Mouse (Mus musculus) ovary, adult 18-20 months (tissue): ENCODE results near the gene Gstp3.
"Not testable (repeated sequence)": the region's sequence is repeated elsewhere in the genome, so short reads cannot be mapped to it uniquely, and the experiment has no call there.

Experiments used
- DNase-seq: peaks from one replicate; pipeline ENCODE4 v3.0.0; 2022; ENCODE audit warnings: low spot score, mixed read lengths

Gstp3 gene

DNA sequence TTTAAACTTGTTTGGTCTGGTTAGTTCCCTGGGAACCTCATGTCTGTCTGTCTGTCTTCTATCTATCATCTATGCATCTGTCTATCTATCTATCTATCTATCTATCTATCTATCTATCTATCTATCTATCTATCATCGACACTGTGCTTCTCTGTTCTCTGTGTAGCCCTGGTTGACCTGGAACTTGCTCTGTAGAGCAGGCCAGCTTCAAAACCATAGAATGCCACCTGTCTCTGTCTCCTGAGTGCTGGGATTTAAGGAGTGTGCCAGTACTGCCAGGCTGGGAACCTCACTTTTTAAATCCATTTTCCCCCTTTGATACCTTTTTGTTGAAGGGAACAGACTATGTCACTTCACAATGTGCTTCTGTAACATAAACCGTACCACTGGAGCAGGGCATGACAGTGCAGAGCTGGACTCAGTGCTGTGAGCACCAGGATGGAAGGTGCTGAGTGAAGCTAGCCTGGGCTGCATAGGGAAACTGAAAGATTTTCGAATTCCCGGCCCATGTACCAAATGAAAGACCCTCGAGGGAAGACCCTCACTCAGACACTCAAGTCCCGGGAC lies 1.6 kb upstream of the Gstp3 start:
- no peak for DNase-seq

DNA sequence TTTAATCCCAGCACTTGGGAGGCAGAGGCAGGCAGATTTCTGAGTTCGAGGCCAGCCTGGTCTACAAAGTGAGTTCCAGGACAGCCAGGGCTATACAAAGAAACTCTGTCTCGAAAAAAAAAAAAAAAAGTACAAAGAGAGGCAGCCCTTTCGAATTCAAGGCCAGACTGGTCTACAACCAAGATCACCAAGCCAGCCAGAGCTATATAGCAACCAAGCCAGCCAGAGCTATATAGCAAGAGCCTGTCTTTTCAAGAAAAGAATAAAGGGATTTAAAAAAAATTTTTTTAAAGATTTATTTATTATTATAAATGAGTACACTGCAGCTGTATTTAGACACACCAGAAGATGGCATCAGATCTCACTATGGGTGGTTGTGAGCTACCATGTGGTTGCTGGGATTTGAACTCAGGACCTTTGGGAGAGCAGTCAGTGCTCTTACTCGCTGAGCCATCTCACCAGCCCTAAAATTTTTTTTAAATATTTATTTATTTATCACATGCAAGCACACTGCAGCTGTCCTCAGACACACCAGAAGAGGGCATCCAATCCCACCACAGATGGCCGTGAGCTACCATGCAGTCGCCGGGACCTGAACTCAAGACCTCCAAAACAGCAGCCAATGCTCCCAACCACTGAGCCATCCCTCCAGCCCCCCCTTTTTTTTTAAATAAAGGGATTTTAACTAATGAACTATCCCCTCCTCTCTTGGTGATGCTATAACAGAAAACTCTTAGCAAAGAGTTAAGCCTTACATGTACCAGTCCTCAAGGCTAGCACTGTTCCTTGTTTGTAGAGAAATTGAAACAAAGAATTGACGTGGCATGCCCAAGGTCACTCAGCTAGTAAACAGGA lies 902 bp upstream of the Gstp3 start:
- not testable (repeated sequence) for DNase-seq

DNA sequence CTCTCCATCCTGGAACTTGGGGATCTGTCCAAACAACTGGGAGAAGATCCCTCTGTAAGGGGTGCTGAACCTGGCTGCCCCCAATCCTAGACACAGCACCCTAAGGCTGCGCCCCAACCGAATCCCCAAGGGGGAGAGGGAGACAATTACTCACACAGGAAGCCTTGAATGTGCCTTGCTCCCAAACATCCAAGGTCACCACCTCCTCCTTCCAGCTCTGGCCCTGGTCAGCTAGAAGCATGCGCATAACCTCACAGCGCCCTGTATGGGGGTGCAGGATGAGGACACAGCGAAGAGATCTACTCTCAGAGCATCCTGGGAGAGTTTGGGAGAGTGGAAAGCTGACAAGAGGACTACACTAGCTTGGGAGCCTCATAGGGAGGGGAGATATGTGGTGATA lies 788 bp downstream of the Gstp3 start:
- peak; percentile 60 for DNase-seq

DNA sequence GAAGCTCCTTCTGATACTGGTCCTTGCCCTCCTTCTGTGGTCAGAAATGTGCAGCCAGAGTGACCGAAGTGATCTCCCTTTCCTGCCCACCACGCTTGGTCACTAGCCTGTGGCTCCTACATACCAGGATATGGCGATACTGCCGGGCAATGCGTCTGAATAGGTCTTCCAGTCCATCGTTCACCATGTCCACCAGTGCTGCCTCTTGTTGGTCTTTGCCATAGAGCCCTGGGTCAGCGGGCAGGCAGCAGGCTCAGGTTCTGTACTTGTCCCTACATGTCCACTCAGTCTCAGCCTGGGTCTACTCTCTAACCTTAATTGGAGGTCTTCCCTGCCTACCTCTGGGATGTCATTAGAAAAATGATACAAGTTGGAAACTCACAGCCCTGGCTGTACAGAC lies 1.4 kb downstream of the Gstp3 start:
- DNase-seq: no peak

DNA sequence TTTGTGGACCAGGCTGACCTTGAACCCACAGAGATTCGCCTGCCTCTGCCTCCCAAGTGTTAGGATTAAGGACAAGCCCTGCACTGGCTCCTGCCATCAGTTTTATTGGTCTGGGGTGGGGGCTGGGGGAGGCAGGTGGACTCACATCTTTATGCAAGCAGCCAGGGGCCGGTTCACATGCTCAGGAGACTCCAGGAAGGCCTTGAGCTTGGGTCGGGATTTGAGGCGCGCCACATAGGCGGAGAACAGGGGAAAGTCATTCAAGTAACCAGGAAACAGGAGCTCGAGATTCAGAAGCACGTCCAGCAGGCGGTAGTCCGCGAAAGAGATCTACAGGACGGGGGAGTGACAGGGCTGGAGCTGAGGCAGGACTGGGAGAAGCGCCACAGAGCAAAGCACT lies 2.0 kb downstream of the Gstp3 start:
- no peak for DNase-seq

DNA sequence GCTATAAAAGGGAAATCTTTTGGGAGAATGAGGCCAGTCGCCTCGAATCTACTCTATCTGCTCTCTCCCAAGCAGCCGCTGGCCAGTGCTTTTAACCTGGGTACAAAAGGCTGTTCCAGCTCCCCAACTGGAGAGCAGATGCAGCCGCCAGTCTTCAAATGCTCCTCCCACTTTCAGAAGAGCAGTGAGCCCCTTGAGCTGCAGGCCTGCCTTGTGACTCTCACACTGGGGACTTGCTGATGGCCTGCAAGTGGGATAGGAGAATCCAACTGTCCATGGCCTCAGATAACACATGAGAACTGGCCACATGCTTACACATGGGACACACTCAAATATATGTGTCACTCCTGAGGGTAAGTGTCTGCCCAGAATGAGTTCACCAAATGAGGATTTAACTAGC lies 2.6 kb downstream of the Gstp3 start:
- DNase-seq: no peak

DNA sequence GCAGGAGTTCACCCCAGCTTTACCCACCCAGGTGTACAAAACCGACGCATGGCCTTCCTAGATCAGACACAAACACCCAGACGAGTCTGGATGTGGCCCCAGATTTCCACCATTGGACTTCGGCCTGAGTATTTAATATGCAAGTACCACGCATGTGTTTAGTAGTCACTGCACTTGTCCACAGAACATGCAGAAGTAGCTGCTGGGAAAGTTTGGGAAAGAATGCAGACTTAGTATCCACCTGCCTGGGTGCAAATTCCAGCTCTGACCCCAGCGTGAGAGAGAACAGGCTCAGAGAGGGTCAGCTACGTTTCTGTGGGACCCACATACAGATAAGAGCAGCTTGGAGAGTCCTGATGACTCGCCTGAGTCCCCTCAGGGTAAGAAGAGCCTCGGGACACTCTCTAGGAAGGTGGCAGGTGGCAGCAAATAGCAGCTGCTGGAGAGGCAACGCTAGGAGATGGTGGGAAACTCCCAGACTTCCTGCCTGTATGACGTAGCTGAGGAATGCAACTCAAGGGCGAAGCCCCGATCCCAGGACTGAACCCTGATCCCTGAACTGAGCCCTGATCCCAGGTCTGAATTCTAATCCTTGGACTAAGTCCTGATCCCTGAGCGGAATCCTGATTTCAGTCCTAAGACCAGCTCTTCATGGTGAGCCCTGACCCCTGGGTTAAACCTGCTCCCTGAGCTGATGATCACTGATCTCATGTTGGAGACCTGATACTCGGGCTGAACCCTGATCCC lies 3.2 kb downstream of the Gstp3 start:
- DNase-seq: no peak

DNA sequence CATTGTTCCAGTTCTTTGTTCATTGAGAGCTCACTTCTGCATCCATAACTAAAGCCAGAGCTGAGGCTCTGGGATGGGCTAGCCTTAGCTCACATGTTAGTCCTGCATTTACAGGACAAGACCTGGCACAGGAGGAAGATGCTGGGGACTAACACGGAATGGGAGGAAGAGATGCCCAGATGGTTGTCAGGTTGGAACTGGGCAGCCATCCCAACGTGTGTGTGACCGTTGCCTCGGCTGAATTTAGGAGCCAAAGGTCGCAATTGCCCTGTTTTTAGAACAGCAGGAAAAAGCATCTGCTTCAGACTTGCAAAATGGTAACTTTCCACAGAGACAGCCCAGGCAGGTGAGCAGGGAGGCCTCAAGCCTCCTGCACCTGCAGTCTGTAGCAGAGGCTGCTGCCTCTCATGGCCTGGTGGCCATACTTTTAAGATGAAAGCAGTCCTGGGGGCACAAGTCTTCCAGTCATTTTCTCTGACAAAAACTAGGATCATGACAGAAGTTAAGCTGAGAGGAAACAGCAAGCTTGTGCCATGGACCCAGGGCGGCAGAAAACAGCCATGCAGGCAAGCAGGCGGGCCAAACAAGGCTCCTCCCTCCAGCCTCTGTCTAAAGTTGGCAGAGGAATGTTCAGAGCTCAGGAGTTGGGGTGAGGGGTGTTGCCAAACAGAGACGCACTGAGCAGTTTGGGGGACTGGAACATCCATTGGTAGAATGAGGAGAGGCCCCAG lies 4.0 kb downstream of the Gstp3 start:
- DNase-seq: no peak

DNA sequence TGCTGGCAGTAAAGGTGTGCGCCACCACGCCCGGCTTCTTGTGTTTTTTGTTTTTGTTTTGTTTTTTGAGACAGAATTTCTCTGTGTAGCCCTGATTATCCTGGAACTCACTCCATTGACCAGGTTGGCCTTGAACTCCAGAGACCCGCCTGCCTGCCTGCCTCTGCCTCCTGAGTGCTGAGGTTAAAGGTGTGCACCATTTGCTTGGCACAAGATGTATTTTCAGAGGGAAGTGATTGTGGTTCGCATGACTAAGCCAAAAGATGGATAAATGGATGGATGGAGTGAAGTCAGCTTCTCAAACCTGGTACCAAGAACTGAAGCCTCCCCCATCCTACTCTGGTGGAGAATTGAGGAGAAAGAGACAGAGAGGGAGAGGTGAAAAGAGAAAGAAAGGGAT lies 4.8 kb downstream of the Gstp3 start:
- DNase-seq: no peak

DNA sequence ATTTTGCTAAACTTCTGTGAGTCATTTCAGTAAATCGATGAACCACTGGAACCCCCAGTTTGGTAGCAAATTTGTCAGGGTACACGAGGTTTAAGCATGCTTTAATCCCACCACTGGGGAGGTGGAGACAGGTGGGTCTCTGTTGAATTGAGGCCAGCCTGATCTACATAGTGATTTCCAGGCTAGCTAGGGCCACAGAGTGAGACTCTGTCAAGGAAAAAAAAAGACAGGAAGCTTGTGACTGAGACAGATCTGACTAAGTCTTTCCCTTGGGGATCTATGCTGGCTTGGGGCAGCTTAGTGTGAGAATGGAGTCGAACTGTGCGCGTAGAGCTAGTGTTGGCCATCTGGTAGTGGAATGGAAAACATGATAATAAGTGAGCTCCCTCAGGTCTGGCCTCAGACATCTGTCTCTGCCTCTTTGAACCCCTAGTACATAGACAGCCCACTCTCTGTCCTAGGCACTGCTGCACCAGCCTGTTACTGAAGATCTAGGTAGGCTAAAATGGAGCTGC lies 6.8 kb downstream of the Gstp3 start:
- no peak for DNase-seq

DNA sequence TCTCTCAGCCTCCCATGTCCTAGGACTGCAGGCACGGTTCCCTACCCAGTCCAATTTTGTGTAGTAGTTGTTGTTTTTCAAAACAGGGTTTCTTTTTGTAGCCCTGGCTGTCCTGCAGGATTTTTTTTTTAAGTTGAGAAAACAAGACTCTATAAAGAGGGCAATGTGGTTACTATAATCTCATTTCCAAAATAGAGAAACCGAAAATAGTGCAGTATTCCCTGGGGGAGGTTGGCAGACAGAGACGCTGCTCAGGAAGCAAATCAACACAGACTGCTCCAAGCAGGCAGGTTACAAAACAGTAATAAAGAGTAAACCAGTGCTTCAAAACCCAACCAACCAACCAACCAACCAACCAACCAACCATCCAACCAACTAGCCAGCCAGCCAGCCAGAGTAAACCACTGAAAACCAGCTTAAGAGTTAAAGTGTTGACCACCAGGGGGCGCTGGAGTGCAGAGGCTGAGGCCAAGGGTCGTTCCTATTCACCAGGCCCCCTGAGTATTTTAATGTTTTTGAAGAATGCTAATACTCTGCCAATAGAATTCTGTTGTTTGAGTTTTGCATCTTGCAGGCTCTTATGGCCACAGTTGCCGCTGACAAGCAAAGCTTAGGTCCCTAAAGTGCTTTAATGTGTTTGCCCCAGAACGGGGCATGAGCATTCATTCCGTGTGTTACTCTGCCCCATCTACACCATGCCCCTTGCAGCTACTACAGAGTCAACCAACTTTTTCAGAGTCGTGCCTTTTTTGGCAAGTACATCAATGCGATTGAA lies 7.4 kb downstream of the Gstp3 start:
- DNase-seq: no peak

DNA sequence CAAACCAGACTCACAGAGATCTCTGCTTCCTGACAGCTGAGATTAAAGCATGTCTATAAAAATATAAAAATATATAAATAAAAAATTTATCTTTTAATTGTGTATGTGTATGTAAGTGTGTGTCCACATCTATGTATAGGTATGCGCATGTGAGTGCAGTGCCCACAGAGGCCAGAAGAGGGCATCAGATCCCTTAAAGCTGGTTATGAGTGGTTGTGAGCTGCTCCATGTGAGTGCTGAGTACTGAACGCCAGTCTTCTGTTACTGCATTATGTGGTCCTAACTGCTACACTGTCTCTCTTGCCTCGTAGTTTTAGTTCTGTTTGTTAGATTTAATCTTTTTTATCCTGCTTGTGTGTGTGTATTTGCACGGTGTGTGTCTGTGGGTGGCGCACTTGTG lies 8.4 kb downstream of the Gstp3 start:
- no peak for DNase-seq

DNA sequence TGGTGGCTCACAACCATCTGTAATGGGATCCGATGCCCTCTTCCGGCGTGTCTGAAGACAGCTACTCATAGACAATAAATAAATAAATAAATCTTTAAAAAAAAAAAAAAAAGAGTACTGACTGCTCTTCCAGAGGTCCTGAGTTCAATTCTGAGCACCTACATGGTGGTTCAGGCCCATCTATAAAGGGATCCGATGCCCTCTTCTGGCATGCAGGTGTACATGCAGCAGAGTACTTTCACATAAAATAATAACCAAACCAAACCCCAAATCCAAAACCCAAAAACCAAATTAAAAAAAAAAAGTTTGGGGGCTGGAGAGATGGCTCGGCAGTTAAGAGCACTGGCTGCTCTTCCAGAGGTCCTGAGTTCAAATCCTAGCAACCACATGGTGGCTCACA lies 10.3 kb downstream of the Gstp3 start:
- DNase-seq: not testable (repeated sequence)

DNA sequence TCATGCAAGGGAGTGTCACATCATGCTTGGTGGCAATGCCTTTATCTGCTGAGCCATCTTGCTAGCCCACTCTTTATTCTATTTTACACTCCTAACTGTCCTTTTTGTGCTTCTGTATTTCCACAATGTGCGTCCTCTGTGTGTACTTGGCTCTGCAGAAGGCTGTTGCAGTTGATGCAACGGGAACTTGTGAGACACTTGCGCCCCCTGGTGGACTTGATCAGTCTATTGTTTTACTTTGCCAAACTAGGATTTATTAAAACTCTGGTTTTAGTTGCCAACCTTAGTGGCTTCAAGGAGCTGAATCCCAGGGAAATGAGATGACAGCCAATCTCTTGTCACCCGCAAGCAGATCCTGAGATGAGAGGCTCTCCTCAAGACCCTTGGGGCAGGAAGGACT lies 11.5 kb downstream of the Gstp3 start:
- peak; percentile 51 for DNase-seq

DNA sequence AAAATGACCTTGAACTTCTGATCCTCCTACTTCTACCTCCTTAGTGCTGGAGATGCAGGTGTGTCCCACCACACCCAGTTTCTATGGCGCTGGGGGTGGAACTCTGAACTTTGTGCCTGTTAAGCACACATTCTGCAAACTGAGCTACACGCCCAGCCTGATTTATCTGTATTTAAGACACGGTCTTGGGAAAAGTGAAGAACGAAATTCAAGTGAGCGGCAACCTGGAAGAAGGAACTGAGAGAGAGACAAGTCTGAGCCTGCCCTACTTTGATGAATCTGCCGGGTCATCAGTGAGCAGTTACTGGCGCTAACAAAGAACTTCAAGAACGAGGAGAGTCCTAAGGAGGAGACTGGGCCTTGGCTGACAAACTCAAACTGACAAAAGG lies 12.5 kb downstream of the Gstp3 start:
- DNase-seq: no peak

DNA sequence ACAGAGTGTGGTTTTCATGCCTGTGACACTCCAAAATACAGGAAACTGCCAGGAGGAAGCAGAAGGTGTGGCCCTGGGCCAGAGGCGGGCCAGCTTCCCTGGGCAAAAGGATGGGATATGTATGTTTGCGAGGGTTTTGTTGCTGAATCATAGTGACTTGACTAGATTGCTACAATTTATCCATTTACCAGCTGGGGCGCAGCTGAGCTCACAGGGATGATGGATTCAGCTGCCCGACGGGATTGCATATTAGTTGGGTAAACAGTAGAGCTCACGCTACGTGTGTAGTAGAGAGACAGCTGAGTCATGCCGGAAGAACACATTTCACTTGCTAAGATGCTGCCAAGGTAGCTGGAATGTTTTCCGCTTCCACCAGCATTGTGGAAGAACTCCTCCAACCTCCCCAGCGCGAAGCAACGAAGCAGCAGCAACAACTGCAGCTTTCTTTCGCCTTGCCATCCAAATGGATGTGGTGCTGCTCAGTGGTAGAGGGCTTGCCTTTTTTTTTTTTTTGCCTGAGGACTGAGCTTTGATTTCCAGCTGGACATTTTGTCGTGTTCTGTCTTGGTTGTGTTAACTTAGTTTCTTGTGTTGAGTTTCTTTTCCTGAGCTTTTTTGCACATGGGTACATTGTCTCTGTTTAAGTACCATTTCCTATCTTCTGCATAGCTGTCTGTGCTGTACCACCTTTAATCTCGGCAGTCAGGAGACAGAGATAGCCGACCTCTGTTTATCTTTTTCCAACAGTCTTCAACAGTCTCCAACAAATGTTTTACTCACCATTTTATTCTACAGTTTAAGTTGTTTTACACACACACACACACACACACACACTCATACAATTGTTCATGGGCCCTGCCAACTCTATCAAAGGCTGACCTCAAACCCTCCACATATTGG lies 13.2 kb downstream of the Gstp3 start, which contains the start of gene Gstp2:
Gene Gstp2, minus strand, starts transcription at position 58 of the 900 bp plus-strand sequence.
- DNase-seq: peak; percentile 69

DNA sequence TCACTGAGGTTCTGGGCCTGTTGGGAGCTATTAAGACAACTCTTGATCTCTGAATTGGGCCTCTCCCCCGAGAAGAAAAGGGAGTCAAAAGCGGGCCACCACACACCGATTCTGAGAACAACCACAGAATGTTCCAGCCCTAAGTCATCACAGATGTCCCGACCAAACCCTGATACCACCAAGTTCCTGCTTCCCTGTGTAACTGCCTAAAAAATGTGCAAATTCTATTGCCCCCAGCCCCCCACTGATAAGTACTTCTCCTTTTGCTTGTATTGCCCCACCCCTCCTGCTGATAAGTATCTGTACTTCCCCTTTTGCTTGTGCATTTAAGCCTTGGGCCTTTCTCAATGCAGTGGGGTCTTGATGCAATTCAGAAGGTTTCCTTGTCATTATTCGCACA lies 15.3 kb downstream of the Gstp3 start:
- not testable (repeated sequence) for DNase-seq

DNA sequence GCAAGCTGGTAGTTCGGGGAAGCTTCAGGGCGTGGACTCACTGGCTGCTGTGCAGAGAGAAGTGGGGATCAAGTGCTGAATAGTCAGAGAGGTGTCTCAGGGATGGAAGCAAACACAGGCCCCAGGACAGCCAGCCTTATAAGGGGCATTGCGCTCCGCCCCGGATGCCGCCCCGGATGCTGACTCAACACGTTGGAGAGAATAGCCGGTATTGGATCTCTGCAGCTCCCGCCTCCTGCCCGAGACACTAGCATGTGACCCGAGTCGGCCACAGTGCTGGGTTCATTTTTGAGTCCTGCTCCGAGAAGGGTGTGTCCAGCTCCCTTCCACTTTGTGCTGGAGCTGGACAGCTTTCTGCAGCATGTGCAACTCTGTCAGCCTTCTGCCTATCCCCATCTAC lies 17.2 kb downstream of the Gstp3 start:
- no peak for DNase-seq

DNA sequence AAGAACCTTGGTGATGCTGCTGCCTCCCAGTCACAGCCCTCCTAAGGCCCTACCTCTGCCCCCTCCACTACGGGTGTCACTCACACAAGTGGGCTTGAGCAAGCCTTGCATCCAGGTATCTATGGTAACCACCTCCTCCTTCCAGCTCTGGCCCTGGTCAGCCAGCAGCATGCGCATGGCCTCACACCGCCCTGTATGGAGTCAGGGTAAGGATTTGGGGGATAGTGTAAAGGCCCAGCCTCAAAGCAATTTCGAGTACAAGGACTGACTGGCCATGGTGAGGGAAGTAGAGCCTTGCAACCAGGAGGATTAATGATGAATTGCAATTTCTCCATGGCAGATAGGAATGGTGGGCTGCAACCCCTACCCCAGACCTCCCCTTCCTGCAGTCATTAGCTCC lies 17.9 kb downstream of the Gstp3 start:
- not testable (repeated sequence) for DNase-seq

DNA sequence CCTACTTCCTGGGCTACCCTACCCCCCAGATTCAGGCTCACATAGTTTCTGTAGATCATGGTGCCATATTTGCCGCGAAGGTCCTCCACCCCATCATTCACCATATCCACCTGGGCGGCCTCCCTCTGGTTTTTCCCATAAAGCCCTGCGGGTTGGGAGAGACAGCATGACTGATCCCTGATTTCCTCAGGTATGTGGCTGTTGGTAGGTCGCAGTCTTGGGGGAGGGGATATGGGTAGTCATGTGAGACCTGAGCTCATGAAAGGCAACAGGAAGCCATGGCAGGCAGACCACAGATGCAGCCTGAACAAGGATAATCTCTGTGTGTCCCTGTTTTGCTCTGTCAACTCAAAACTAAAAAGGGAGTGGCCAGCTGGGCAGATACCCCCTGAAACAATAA lies 18.4 kb downstream of the Gstp3 start:
- DNase-seq: not testable (repeated sequence)
